Mouse (Mus musculus) gastrocnemius, postnatal 14 days (tissue): ENCODE data around the gene Ptar1. TPM values are rescaled to one million over a fixed set of nuclear protein-coding genes. Genes with fewer than 3 reads are reported as not detected.

Experiments used
- DNase-seq: peaks from one replicate; pipeline ENCODE4 v3.0.0; 2021; ENCODE audit warnings: mixed read lengths
- intact Hi-C: fragments of 180-260 bp; cut with DNase I; formaldehyde crosslinking; loops from one replicate; pipeline ENCODE4 v1.15.1; 2025; ENCODE audit warnings: low total_unique reads
- total RNA-seq, 2 experiments: library from RNA; stranded (reverse); gene quantifications; 2 replicates each; pipeline ENCODE4 v1.2.3; 2021

The Ptar1 gene
- total RNA-seq, 2 experiments from 2014 or later: 13.8 to 18.4 TPM

- intact Hi-C loops: no loop called here
- no peak for DNase-seq
These were observed 59.3 kb downstream of the Ptar1 start for GRCm38 (mm10) chr19:23746506-23746905.

- intact Hi-C loops: no loop called here
These were observed 69.8 kb downstream of the Ptar1 start for GRCm38 (mm10) chr19:23757011-23757410.

GRCm38 (mm10) chr19:23757961-23758553 lies 70.8 kb downstream of the Ptar1 start:
- peak; percentile 96 for DNase-seq

More at GRCm38 (mm10) chr19:23757011-23757410, 69.8 kb downstream of the Ptar1 start:
- DNase-seq: peak; percentile 28

GRCm38 (mm10) chr19:23758554-23759321 lies 71.5 kb downstream of the Ptar1 start, which contains the start of gene Apba1:
Apba1 (plus strand) TSS chr19:23758887.
- intact Hi-C loops: no loop called here
- peak; percentile 76 for DNase-seq

More at GRCm38 (mm10) chr19:23757961-23758553, 70.8 kb downstream of the Ptar1 start:
- intact Hi-C loops: no loop called here

- intact Hi-C loops: no loop called here
- DNase-seq: no peak
These were observed 72.2 kb downstream of the Ptar1 start for GRCm38 (mm10) chr19:23759322-23759945.

- intact Hi-C loops: loop anchor here (10.0 kb wide), 1 partner anchor 79 kb away; the partner anchor contains the start of gene Ptar1
- no peak for DNase-seq
These were observed 76.1 kb downstream of the Ptar1 start for GRCm38 (mm10) chr19:23763371-23763770.

- DNase-seq: no peak
- intact Hi-C loops: loop anchor here (10.0 kb wide), 1 partner anchor 79 kb away; the partner anchor contains the start of gene Ptar1
These were observed 76.8 kb downstream of the Ptar1 start for GRCm38 (mm10) chr19:23764051-23764450.

- no peak for DNase-seq
- intact Hi-C loops: loop anchor here (10.0 kb wide), 1 partner anchor 84 kb away; the partner anchor contains the start of gene Ptar1
These were observed 81.6 kb downstream of the Ptar1 start for GRCm38 (mm10) chr19:23768864-23769263.

GRCm38 (mm10) chr19:23770494-23771423 lies 83.5 kb downstream of the Ptar1 start:
- DNase-seq: no peak
- intact Hi-C loops: no loop called here

- intact Hi-C loops: no loop called here
- DNase-seq: no peak
These were observed 84.7 kb downstream of the Ptar1 start for GRCm38 (mm10) chr19:23771971-23772370.

GRCm38 (mm10) chr19:23775356-23775755 lies 88.1 kb downstream of the Ptar1 start:
- no peak for DNase-seq
- intact Hi-C loops: no loop called here

GRCm38 (mm10) chr19:23779130-23779529 lies 91.9 kb downstream of the Ptar1 start:
- no peak for DNase-seq
- intact Hi-C loops: no loop called here

GRCm38 (mm10) chr19:23780105-23780504 lies 92.9 kb downstream of the Ptar1 start:
- DNase-seq: no peak

More at GRCm38 (mm10) chr19:23780105-23780504, 92.9 kb downstream of the Ptar1 start:
- intact Hi-C loops: no loop called here

Other genes with a start within 250 kb of the Ptar1 start
- gene Mamdc2, start 239.0 kb upstream of the Ptar1 start, total RNA-seq: 1 to 10 TPM; 2.4 to 2.5 TPM
- gene 1700028P14Rik, start 34.6 kb upstream of the Ptar1 start, total RNA-seq: not detected
- 1 to 10 TPM; 1.6 to 3.0 TPM for gene Apba1, start 71.5 kb downstream of the Ptar1 start, total RNA-seq